In genomic region chr3:99253497-99254451, GRCm38 (mm10) we compare ENCODE assay signal across 9 mouse cellular contexts. TPM values are rescaled to one million over a fixed set of nuclear protein-coding genes. Genes with fewer than 3 reads are reported as not detected.
A peak's percentile ranks its signal among the peaks of the same experiment; 100 is the strongest.
DNase-seq lines count a peak whose midpoint lies in the region; ATAC-seq and TF ChIP-seq lines count a peak whose summit lies in the region.
"Had no signal": no experiment of that assay in that cellular context is flagged by ENCODE, and none has a peak within 500 bp of the region (broad histone marks: within the 10 kb centered on the region; RNA-seq: fewer than 3 reads in every experiment).

No protein-coding gene starts in this region.

- H3K4me1 ChIP-seq in lung, adult 2 months (ENCODE audit: control insufficient read depth, insufficient read depth, low read length) = peaks cover 3% of the 10 kb centered on the region; the same call in 1 of the 2 replicates
- H3K4me1 ChIP-seq in bone marrow macrophage, adult 2 months (ENCODE audit: control insufficient read depth, insufficient read depth, low read length) = peaks cover 7% of the 10 kb centered on the region
- peaks cover 12% of the 10 kb centered on the region for H3K4me1 ChIP-seq in midbrain, embryonic 13.5 days (replicated peaks)

- intact Hi-C loops in gastrocnemius, postnatal 36 days (cut with DNase I) = loop anchor here (5.0 kb wide), 2 partner anchors 44 to 684 kb away; no protein-coding TSS in a partner anchor

- H3K9me3 ChIP-seq in midbrain, embryonic 13.5 days = no peaks in the 10 kb centered on the region

- no peak overlapping the region for H3K27ac ChIP-seq in bone marrow macrophage, adult 2 months (ENCODE audit: insufficient read depth, low read depth, low read length)
- no peak overlapping the region for H3K27ac ChIP-seq in midbrain, embryonic 13.5 days

- H3K36me3 ChIP-seq in midbrain, embryonic 13.5 days = no peaks in the 10 kb centered on the region

- peak overlapping the region; percentile 58 for H3K4me2 ChIP-seq in midbrain, embryonic 13.5 days (replicated peaks)

- peaks cover 100% of the 10 kb centered on the region for H3K27me3 ChIP-seq in midbrain, embryonic 13.5 days

- peak; percentile 44 for DNase-seq in lung, adult 2 months
- no peak for DNase-seq in lung, postnatal 25 days (ENCODE audit: low spot score)
- DNase-seq in gastrocnemius, postnatal 36 days = peak; percentile 70 to 74
- DNase-seq in kidney, postnatal 14 days = peak; percentile 33
- DNase-seq in ovary, postnatal 10 days (ENCODE audit: low spot score) = no peak

- TF ChIP-seq POLR2A in lung, adult 2 months (IDR thresholded peaks at IDR 0.05; ENCODE audit: borderline replicate concordance, extremely low read depth, low read depth, low read length) = no peak
- TF ChIP-seq POLR2A in bone marrow macrophage, adult 2 months (IDR thresholded peaks at IDR 0.05; ENCODE audit: borderline replicate concordance, low read depth, low read length) = no peak

- 2% methylated on average over 73 of the region's 73 CpGs for WGBS in lung, adult 2 months
- WGBS in midbrain, embryonic 13.5 days = under 1% methylated on average over 70 of the region's 73 CpGs

- peak; percentile 55 for ATAC-seq in midbrain, embryonic 13.5 days
- ATAC-seq in erythroid progenitor cell, adult 5-6 weeks (replicated peaks; ENCODE audit: low FRiP score, poor library complexity, severe bottlenecking) = no peak

- TF ChIP-seq CTCF in lung, adult 2 months (IDR thresholded peaks at IDR 0.05; ENCODE audit: insufficient read depth, low read length) = no peak
- TF ChIP-seq CTCF in bone marrow macrophage, adult 2 months (IDR thresholded peaks at IDR 0.05; ENCODE audit: low read depth, low read length) = no peak

- peak overlapping the region; percentile 37; the same call in 1 of the 2 replicates for H3K9ac ChIP-seq in midbrain, embryonic 13.5 days (replicated peaks)

- peak overlapping the region; percentile 36 for H3K4me3 ChIP-seq in lung, adult 2 months (replicated peaks; ENCODE audit: extremely low read depth, low read depth, low read length)
- H3K4me3 ChIP-seq in bone marrow macrophage, adult 2 months (ENCODE audit: insufficient read depth, low read length) = peak overlapping the region; percentile 53
- H3K4me3 ChIP-seq in midbrain, embryonic 13.5 days (replicated peaks) = peak overlapping the region; percentile 37

RNA-seq across cellular contexts. Expression of gene Tbx15, which starts 13.6 kb away (rescaled TPM):
- polyA plus RNA-seq in lung, adult 2 months (2012; rRNA removed) = 0.07 and 3.0 TPM in 2 replicates
- 0.40 and 0.47 TPM in 2 replicates for polyA plus RNA-seq in bone marrow macrophage, adult 2 months (2012; ENCODE audit: insufficient read depth, insufficient read length, missing spikeins)
- 100 to 1,000 TPM; 117 to 119 TPM for total RNA-seq in gastrocnemius, postnatal 36 days (2021)
- polyA plus RNA-seq in midbrain, embryonic 13.5 days (2015; fragmentation: Nextera tagmentation; extraction: Ambion mirVana) = 0.35 and 0.39 TPM in 2 replicates
- not detected in 2 replicates for total RNA-seq in erythroid progenitor cell, adult 5-6 weeks (2015; ENCODE audit: low replicate concordance)
- 0.13 TPM in 1 of 2 replicates, not detected in the other for total RNA-seq in erythroid progenitor cell, adult 5-6 weeks (2017; ENCODE audit: low replicate concordance)
- total RNA-seq: neutrophil, adult 5-6 weeks had no signal

Comparison
In these comparisons a context has a peak if more than half of its experiments do, and no peak if none do; other contexts are left out.
1. DNase-seq: peak in lung, adult 2 months (single experiment), gastrocnemius, postnatal 36 days (2 of 2) and kidney, postnatal 14 days (single experiment); none in lung, postnatal 25 days (single experiment) and ovary, postnatal 10 days (single experiment).
2. Peak in every context shown above with its lines, with median percentiles within 50 percentile points of each other: H3K4me3 ChIP-seq.